Comparison of ENCODE assay signal across 8 mouse cellular contexts in the genomic region with DNA sequence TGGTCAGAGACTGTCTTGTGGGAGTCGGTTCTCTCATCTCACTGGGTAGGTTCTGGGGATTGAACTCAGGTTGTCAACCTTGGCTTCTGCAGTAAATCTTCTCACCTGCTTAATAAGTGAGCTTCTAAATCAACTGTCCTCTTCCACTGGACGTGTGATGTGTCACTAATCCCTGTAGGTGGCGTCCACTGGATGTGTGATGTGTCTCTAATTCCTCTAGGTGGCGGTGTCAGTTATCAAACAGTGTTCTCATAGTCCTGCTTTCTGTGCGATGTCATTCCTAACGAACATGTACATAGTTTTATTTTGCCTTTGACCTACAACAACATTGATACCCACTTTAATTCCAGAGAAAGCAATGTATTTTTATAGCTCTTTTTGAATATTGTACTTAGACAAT. TPM values are rescaled to one million over a fixed set of nuclear protein-coding genes. Genes with fewer than 3 reads are reported as not detected.
A peak's percentile ranks its signal among the peaks of the same experiment; 100 is the strongest.
DNase-seq lines count a peak whose midpoint lies in the region; ATAC-seq and TF ChIP-seq lines count a peak whose summit lies in the region.
"Had no signal": no experiment of that assay in that cellular context is flagged by ENCODE, and none has a peak within 500 bp of the region (broad histone marks: within the 10 kb centered on the region; RNA-seq: fewer than 3 reads in every experiment).

No protein-coding gene starts in this region.

- H3K9me3 ChIP-seq in kidney, embryonic 15.5 days (replicated peaks), result no peaks in the 10 kb centered on the region
- no peaks in the 10 kb centered on the region for H3K9me3 ChIP-seq in G1E (replicated peaks)
- H3K9me3 ChIP-seq: limb, embryonic 15.5 days had no signal

- 45% methylated on average over 6 of the region's 6 CpGs for WGBS in kidney, embryonic 15.5 days
- WGBS in bone marrow, adult 2 months, result 62% methylated on average over 6 of the region's 6 CpGs

- peak; percentile 69 for TF ChIP-seq CTCF in G1E (IDR thresholded peaks at IDR 0.05; ENCODE audit: low read depth, low read length)
- TF ChIP-seq CTCF in bone marrow, adult 2 months (IDR thresholded peaks at IDR 0.05; ENCODE audit: control insufficient read depth, insufficient read depth, low read length), result peak; percentile 25

- H3K27me3 ChIP-seq in kidney, embryonic 15.5 days, result no peaks in the 10 kb centered on the region
- H3K27me3 ChIP-seq in G1E (ENCODE audit: insufficient read depth, low read length), result peaks cover 4% of the 10 kb centered on the region; the same call in 1 of the 2 replicates
- H3K27me3 ChIP-seq: limb, embryonic 15.5 days had no signal

- no peak for ATAC-seq in kidney, embryonic 15.5 days (replicated peaks; ENCODE audit: low FRiP score)
- ATAC-seq in G1E (ENCODE audit: extremely low read depth, insufficient number of reproducible peaks, low FRiP score, poor library complexity, severe bottlenecking), result no peak
- ATAC-seq in megakaryocyte, adult 5-6 weeks (ENCODE audit: poor library complexity, severe bottlenecking), result peak; percentile 77

- no peak overlapping the region for H3K9ac ChIP-seq in kidney, embryonic 15.5 days
- H3K9ac ChIP-seq: limb, embryonic 15.5 days had no signal

- no peak overlapping the region for H3K4me3 ChIP-seq in kidney, embryonic 15.5 days (replicated peaks)
- H3K4me3 ChIP-seq in G1E (ENCODE audit: low read depth, low read length), result no peak overlapping the region
- H3K4me3 ChIP-seq in bone marrow, adult 2 months (replicated peaks; ENCODE audit: control insufficient read depth, low read depth, low read length), result no peak overlapping the region
- H3K4me3 ChIP-seq: limb, embryonic 15.5 days had no signal

- peak; percentile 17 to 38 for DNase-seq in kidney, postnatal 4 days
- DNase-seq in G1E (ENCODE audit: low spot score), result peak; percentile 12
- no peak for DNase-seq in spleen, postnatal 4 days (ENCODE audit: low spot score in 2 of 2)
- DNase-seq in layer of hippocampus, postnatal 10 days (ENCODE audit: low spot score in 2 of 2), result no peak

- no peak for TF ChIP-seq POLR2A in bone marrow, adult 2 months (IDR thresholded peaks at IDR 0.05; ENCODE audit: borderline replicate concordance, control insufficient read depth, low read depth, low read length)

- H3K4me1 ChIP-seq in kidney, embryonic 15.5 days, result peaks cover 16% of the 10 kb centered on the region
- no peaks in the 10 kb centered on the region for H3K4me1 ChIP-seq in G1E (ENCODE audit: insufficient read depth, low read depth, low read length)
- no peaks in the 10 kb centered on the region; the same call in 1 of the 2 replicates for H3K4me1 ChIP-seq in bone marrow, adult 2 months (ENCODE audit: control insufficient read depth, insufficient read depth, low read length)
- H3K4me1 ChIP-seq: limb, embryonic 15.5 days had no signal

- H3K36me3 ChIP-seq in kidney, embryonic 15.5 days, result no peaks in the 10 kb centered on the region
- H3K36me3 ChIP-seq in G1E (replicated peaks), result no peaks in the 10 kb centered on the region
- H3K36me3 ChIP-seq: limb, embryonic 15.5 days had no signal

- no peak overlapping the region for H3K4me2 ChIP-seq in kidney, embryonic 15.5 days
- H3K4me2 ChIP-seq: limb, embryonic 15.5 days had no signal

- H3K27ac ChIP-seq in kidney, embryonic 15.5 days, result no peak overlapping the region
- H3K27ac ChIP-seq in bone marrow, adult 2 months (ENCODE audit: control insufficient read depth, insufficient read depth, low read depth, low read length, poor library complexity), result no peak overlapping the region
- H3K27ac ChIP-seq: limb, embryonic 15.5 days had no signal

RNA-seq across cellular contexts. Expression of gene Fsd1l, which starts 30.8 kb away (rescaled TPM):
- polyA plus RNA-seq in kidney, embryonic 15.5 days (2015; fragmentation: Nextera tagmentation; extraction: Ambion mirVana), result 9.6 and 11.5 TPM in 2 replicates
- total RNA-seq in G1E (2014; fragmentation: Nextera tagmentation) (1.7 TPM in 1 of 2 replicates, not detected in the other), G1E (2017) (0.06 and 0.11 TPM in 2 replicates)
- polyA plus RNA-seq in G1E (2012), result not detected in 2 replicates
- 1.5 and 1.7 TPM in 2 replicates for polyA plus RNA-seq in bone marrow, adult 2 months (2011; ENCODE audit: insufficient read depth, insufficient read length, low replicate concordance, missing spikeins)
- total RNA-seq in megakaryocyte, adult 5-6 weeks (2015), result 6.1 and 10.2 TPM in 2 replicates
- total RNA-seq in megakaryocyte, adult 5-6 weeks (2017), result 5.5 and 7.4 TPM in 2 replicates
- 10 to 100 TPM; 45.4 to 49.0 TPM for total RNA-seq in layer of hippocampus, postnatal 10 days (2021)

Comparison
In these comparisons a context has a peak if more than half of its experiments do, and no peak if none do; other contexts are left out.
1. DNase-seq: peak in kidney, postnatal 4 days (2 of 2) and G1E (single experiment); none in spleen, postnatal 4 days (0 of 2) and layer of hippocampus, postnatal 10 days (0 of 2).
2. RNA of gene Fsd1l, which starts 30.8 kb away (total RNA-seq): 45.4 to 49.0 TPM in layer of hippocampus, postnatal 10 days; 5.5 to 10.2 TPM in megakaryocyte, adult 5-6 weeks and 0.06 to 1.7 TPM in G1E; every median in the first group is over 4 times any median in the second.